Mouse (Mus musculus) activated CD4-positive, CD25-positive, alpha-beta regulatory T cell, adult 4 months (primary cell): ENCODE results near the gene Cdkn1b. TPM values are rescaled to one million over a fixed set of nuclear protein-coding genes. Genes with fewer than 3 reads are reported as not detected.

Source experiments
- ATAC-seq: one replicate; pipeline ENCODE4 v1.8.0; 2017
- polyA plus RNA-seq, 2 experiments: library from polyadenylated mRNA; unstranded; fragments of 100-300 nt; shearing (Covaris generic); gene quantifications; one replicate each; pipeline ENCODE4 v1.2.1; 2017

Gene Cdkn1b
- polyA plus RNA-seq, 2 experiments from 2014 or later = 38.9 to 48.9 TPM

- peak; percentile 41 for ATAC-seq
Measured at GRCm38 (mm10) chr6:134903891-134904884, 16.0 kb upstream of the Cdkn1b start.

DNA sequence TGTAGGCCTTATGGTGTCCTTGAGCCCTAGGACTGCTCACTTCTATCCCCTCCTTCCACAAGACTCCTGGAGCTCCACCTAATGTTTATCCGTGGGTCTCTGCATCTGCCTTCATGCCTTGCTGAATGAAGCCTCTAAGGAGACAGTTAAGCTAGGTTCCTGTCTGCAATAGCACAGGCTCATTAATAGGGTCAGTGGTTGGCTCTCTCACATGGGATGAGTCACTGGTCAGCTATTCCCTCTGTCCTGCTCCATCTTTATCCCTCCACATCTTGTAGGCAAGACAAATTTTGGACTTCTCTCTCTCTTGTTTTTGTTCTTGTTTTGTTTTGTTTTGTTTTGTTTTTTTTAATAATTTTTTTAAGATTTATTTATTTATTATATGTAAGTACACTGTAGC is 14.4 kb upstream of the Cdkn1b start:
- ATAC-seq = no peak

DNA sequence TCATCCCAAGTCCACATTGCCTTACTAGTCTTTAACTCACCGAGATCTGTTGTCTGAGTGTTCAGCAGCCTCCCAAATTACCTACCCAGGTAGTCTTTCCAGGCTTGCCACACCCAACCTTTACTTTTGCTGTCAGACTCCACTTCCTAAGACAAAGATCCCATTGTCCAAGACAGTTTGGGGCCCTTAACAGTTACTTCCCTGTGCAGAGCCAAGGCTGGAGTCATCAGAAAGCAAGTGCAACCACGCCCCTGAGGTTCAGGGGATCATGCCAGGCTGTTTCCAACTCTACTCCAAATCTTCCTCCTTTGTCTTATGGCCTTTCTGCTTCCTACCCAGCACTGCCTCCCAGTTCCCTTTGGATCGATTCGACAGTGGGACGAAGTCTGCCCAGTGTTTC is 5.7 kb upstream of the Cdkn1b start:
- ATAC-seq = no peak

DNA sequence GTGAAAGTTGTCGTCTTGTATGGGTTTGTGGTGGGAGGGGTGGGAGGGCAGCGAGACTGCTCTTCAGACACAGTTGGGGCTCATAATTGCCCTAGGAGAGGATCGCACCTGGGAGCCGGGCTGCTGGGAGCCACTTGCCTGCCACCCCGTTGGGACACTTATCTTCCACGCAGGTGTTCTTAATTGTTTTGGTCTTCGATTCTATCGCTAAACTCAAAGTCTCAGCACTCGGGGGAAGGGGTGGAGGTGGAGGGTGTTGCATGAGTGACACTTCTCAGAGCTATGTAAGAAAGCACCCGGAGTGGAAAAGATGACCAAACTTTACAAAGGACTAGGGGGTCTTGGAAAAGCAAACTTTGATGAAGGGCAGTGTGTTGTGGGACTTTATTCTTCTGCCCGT is 3.6 kb upstream of the Cdkn1b start:
- peak; percentile 3 for ATAC-seq

DNA sequence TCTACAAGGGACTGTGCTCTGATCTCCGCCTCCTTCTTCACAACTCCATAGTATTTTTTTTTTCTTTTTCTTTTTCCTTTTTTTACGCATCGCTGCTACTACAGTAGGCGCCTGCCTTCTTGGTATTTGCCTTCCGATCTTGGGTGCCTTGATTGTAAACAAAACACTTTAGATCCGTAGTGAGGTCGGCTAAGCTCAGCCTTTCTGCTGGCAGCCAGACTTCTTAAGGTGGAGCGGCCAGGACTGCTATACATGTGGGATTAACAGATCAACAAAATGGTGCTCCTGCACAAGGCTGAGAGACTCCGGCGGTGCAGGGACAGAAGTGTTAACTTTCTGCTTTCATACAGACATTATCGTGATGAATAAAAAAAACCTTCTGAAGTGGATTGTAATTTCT is 3.1 kb upstream of the Cdkn1b start:
- peak; percentile 20 for ATAC-seq

- no peak for ATAC-seq
Measured at GRCm38 (mm10) chr6:134918769-134919168, 1.4 kb upstream of the Cdkn1b start.

DNA sequence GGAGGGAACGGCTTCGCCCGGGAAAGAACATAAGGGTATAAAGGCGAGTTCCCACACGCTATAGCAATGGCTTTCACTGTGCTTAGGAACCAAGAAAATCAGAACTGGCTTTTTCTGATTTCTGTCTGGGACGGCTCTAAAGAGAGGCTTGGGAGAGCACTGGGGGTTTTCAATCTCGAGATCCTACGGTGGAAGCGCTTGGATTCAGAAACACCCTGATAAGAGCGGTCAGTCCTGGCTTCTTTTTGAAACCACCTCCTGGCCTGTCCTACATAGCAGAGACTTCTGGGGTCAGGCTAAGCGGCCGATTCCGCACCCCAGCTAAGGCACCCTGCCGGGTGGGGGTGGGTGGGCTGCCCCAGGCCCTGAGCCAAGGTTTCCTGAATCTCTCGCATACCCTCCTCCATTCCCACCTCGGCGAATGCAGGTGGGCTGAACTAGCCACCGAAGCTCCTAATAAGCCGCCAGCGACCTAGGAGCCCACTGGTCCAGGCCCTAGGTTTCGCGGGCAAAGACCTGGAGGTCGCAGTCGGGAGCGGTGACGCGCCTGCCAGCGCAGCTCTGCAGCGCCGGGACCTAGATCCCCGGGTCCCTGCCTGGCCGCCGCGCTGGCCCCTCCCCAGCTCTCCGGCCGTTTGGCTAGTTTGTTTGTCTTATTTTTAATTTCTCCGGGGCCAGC is 551 bp upstream of the Cdkn1b start:
- no peak for ATAC-seq

- ATAC-seq = peak; percentile 34
Measured at GRCm38 (mm10) chr6:134921014-134921694, 953 bp downstream of the Cdkn1b start.

GRCm38 (mm10) chr6:134921695-134922510 is 1.7 kb downstream of the Cdkn1b start:
- no peak for ATAC-seq

GRCm38 (mm10) chr6:134922511-134923195 is 2.5 kb downstream of the Cdkn1b start:
- ATAC-seq = no peak

- ATAC-seq = no peak
Measured at GRCm38 (mm10) chr6:134923670-134924069, 3.5 kb downstream of the Cdkn1b start.

- no peak for ATAC-seq
Measured at GRCm38 (mm10) chr6:134924262-134924661, 4.1 kb downstream of the Cdkn1b start.

- no peak for ATAC-seq
Measured at GRCm38 (mm10) chr6:134925673-134926337, 5.6 kb downstream of the Cdkn1b start.

GRCm38 (mm10) chr6:134926338-134926705 is 6.1 kb downstream of the Cdkn1b start:
- no peak for ATAC-seq

DNA sequence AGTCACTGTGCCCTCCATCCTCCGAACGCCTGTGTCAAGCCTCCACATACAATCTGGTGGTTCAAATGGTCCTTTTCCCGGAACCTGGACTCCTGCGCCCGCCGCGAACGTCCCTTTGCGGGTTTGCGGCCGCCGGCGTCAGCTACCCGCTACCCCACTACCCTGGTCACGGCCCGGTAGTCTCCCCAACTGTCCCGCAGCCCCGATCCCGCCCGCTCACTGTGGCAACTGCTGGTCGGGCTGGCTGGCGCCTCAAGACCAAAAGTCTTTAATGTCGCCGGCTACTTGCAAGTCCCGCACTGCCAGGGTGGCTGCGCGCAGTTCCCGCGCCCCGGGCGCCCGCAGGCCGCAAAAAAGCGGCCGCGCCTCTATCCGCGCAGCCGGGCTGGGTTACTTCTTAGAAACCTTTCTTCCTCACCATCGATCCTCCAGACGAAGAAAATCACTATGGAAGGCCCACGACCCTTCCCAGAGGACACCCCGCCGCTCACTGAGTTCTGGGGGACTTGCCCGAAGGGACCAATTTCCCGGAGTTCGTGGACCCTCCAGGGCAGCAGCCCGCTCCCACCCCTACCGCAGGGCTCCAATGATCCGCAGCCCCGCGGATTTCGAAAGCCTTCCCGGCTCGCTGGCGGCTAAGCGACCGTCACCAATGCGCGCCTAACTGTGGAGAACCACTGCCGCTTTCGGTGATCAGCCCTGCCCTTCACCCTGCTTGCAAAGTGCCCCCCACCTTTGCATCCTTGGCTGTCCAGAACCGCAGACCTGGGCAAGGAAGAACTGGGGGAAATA is 6.8 kb downstream of the Cdkn1b start:
- ATAC-seq = peak; percentile 6

GRCm38 (mm10) chr6:134927595-134928095 is 7.4 kb downstream of the Cdkn1b start:
- ATAC-seq = no peak

- ATAC-seq = peak; percentile 43
Measured at GRCm38 (mm10) chr6:134928096-134928888, 8.1 kb downstream of the Cdkn1b start.

DNA sequence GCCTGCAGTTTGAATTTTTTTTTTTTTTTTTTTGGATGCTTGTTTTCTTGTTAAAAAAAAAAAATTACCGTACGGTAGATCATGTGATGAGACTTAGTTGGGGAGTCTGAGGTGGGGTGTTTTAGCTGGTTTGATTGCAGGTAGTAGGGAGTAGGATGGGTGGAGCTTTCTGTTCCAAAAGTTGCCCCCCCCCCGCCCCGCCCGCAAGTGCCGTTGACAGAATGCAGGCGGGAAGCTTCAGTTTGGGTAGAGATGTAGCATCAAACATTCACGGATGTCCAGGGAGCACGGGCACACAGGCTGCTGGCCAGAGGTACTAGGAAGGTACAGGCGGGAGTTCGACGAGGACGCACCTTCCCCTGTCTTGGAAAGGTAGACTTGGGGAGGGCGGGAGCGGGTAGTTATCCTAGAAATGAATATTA is 8.7 kb downstream of the Cdkn1b start:
- ATAC-seq = peak; percentile 14

- no peak for ATAC-seq
Measured at GRCm38 (mm10) chr6:134929926-134930325, 9.7 kb downstream of the Cdkn1b start.
